Comparison of ENCODE assay signal across 7 mouse cellular contexts in genomic region chr8:109607650-109608049, GRCm38 (mm10). TPM values are rescaled to one million over a fixed set of nuclear protein-coding genes. Genes with fewer than 3 reads are reported as not detected.
A peak's percentile ranks its signal among the peaks of the same experiment; 100 is the strongest.
DNase-seq lines count a peak whose midpoint lies in the region; ATAC-seq lines count a peak whose summit lies in the region.

No protein-coding gene starts in this region.

- H3K9me3 ChIP-seq in megakaryocyte, embryonic 14.5 days: no peaks in the 10 kb centered on the region
- no peaks in the 10 kb centered on the region for H3K9me3 ChIP-seq in hindbrain, embryonic 13.5 days
- H3K9me3 ChIP-seq in midbrain, embryonic 15.5 days: no peaks in the 10 kb centered on the region

- H3K4me3 ChIP-seq in megakaryocyte, embryonic 14.5 days (replicated peaks): peak overlapping the region; percentile 97
- H3K4me3 ChIP-seq in hindbrain, embryonic 13.5 days: peak overlapping the region; percentile 57
- H3K4me3 ChIP-seq in midbrain, embryonic 15.5 days: peak overlapping the region; percentile 55

- H3K4me2 ChIP-seq in hindbrain, embryonic 13.5 days: peak overlapping the region; percentile 84
- H3K4me2 ChIP-seq in midbrain, embryonic 15.5 days: peak overlapping the region; percentile 75

- 15% methylated on average over 12 of the region's 12 CpGs for WGBS in hindbrain, embryonic 13.5 days
- WGBS in midbrain, embryonic 15.5 days: 12% methylated on average over 12 of the region's 12 CpGs

- H3K27ac ChIP-seq in hindbrain, embryonic 13.5 days: peak overlapping the region; percentile 97
- peak overlapping the region; percentile 94 for H3K27ac ChIP-seq in midbrain, embryonic 15.5 days

- peaks cover 39% of the 10 kb centered on the region for H3K36me3 ChIP-seq in megakaryocyte, embryonic 14.5 days (replicated peaks; ENCODE audit: low read length)
- H3K36me3 ChIP-seq in hindbrain, embryonic 13.5 days: peaks cover 30% of the 10 kb centered on the region
- 0 out of 2 replicates have a peak, but pooled peaks cover 7% of the 10 kb centered on the region for H3K36me3 ChIP-seq in midbrain, embryonic 15.5 days (replicated peaks)

- no peaks in the 10 kb centered on the region for H3K27me3 ChIP-seq in megakaryocyte, embryonic 14.5 days (replicated peaks)
- H3K27me3 ChIP-seq in hindbrain, embryonic 13.5 days: no peaks in the 10 kb centered on the region
- no peaks in the 10 kb centered on the region for H3K27me3 ChIP-seq in midbrain, embryonic 15.5 days (replicated peaks)

- peak overlapping the region; percentile 81 for H3K9ac ChIP-seq in hindbrain, embryonic 13.5 days
- H3K9ac ChIP-seq in midbrain, embryonic 15.5 days: peak overlapping the region; percentile 49; the same call in 1 of the 2 replicates

- H3K4me1 ChIP-seq in megakaryocyte, embryonic 14.5 days: peaks cover 56% of the 10 kb centered on the region
- peaks cover 14% of the 10 kb centered on the region for H3K4me1 ChIP-seq in hindbrain, embryonic 13.5 days (replicated peaks)
- peaks cover 15% of the 10 kb centered on the region for H3K4me1 ChIP-seq in midbrain, embryonic 15.5 days

- no peak; the same call in 1 of the 2 replicates for ATAC-seq in megakaryocyte, adult 5-6 weeks (ENCODE audit: poor library complexity, severe bottlenecking)
- no peak for ATAC-seq in hindbrain, embryonic 13.5 days (ENCODE audit: low FRiP score)
- no peak for ATAC-seq in midbrain, embryonic 15.5 days (replicated peaks)

- peak; percentile 44 for DNase-seq in cerebellum, adult 9-11 months
- DNase-seq in adipocyte (ENCODE audit: low spot score): no peak
- no peak for DNase-seq in left cerebral cortex, adult 8-10 months (ENCODE audit: low spot score in 2 of 2)

RNA-seq across cellular contexts. Expression of gene Dhodh, which starts 0.8 kb away (rescaled TPM):
- polyA plus RNA-seq in megakaryocyte, embryonic 14.5 days (2012; ENCODE audit: insufficient read depth, low replicate concordance): 26.8 and 45.7 TPM in 2 replicates
- total RNA-seq in megakaryocyte, adult 5-6 weeks (2015): 7.0 and 8.6 TPM in 2 replicates
- 5.4 and 16.1 TPM in 2 replicates for total RNA-seq in megakaryocyte, adult 5-6 weeks (2017)
- 31.5 and 33.4 TPM in 2 replicates for polyA plus RNA-seq in hindbrain, embryonic 13.5 days (2015; fragmentation: Nextera tagmentation; extraction: Ambion mirVana)
- polyA plus RNA-seq in midbrain, embryonic 15.5 days (2015; fragmentation: Nextera tagmentation; extraction: Ambion mirVana): 32.2 and 33.3 TPM in 2 replicates
- 10 to 100 TPM; 21.0 to 24.2 (median 23.3) TPM for total RNA-seq in left cerebral cortex, adult 8-10 months (2022)

RNA-seq across cellular contexts. Expression of gene Pkd1l3, which starts 6.7 kb away (rescaled TPM):
- 0.62 and 0.72 TPM in 2 replicates for polyA plus RNA-seq in megakaryocyte, embryonic 14.5 days (2012; ENCODE audit: insufficient read depth, low replicate concordance)
- 0.57 TPM in 1 of 2 replicates, not detected in the other for total RNA-seq in megakaryocyte, adult 5-6 weeks (2015)
- total RNA-seq in megakaryocyte, adult 5-6 weeks (2017): not detected in 2 replicates
- polyA plus RNA-seq in hindbrain, embryonic 13.5 days (2015; fragmentation: Nextera tagmentation; extraction: Ambion mirVana): 0.12 TPM in 2 replicates
- 0.03 and 0.27 TPM in 2 replicates for polyA plus RNA-seq in midbrain, embryonic 15.5 days (2015; fragmentation: Nextera tagmentation; extraction: Ambion mirVana)
- 1 to 10 TPM in 3 of 4 experiments, under 1 TPM in 1; 0.48 to 1.6 (median 1.3) TPM for total RNA-seq in left cerebral cortex, adult 8-10 months (2022)

RNA-seq across cellular contexts. Expression of gene Hp, which starts 28.7 kb away (rescaled TPM):
- polyA plus RNA-seq in megakaryocyte, embryonic 14.5 days (2012; ENCODE audit: insufficient read depth, low replicate concordance): 1.6 and 26.3 TPM in 2 replicates
- total RNA-seq in megakaryocyte, adult 5-6 weeks (2015): 423 and 468 TPM in 2 replicates
- total RNA-seq in megakaryocyte, adult 5-6 weeks (2017): 646 and 667 TPM in 2 replicates
- 0.29 and 0.70 TPM in 2 replicates for polyA plus RNA-seq in hindbrain, embryonic 13.5 days (2015; fragmentation: Nextera tagmentation; extraction: Ambion mirVana)
- polyA plus RNA-seq in midbrain, embryonic 15.5 days (2015; fragmentation: Nextera tagmentation; extraction: Ambion mirVana): 0.49 and 0.79 TPM in 2 replicates
- total RNA-seq in left cerebral cortex, adult 8-10 months (2022): under 1 TPM in 1 of 4 experiments, not detected in 3; 0.28 TPM

RNA-seq across cellular contexts. Expression of gene Txnl4b, which starts 42.0 kb away (rescaled TPM):
- polyA plus RNA-seq in megakaryocyte, embryonic 14.5 days (2012; ENCODE audit: insufficient read depth, low replicate concordance): 2.1 and 10.7 TPM in 2 replicates
- total RNA-seq in megakaryocyte, adult 5-6 weeks (2015): 6.2 and 7.9 TPM in 2 replicates
- 18.2 and 19.0 TPM in 2 replicates for total RNA-seq in megakaryocyte, adult 5-6 weeks (2017)
- 30.8 and 32.4 TPM in 2 replicates for polyA plus RNA-seq in hindbrain, embryonic 13.5 days (2015; fragmentation: Nextera tagmentation; extraction: Ambion mirVana)
- 27.5 and 28.1 TPM in 2 replicates for polyA plus RNA-seq in midbrain, embryonic 15.5 days (2015; fragmentation: Nextera tagmentation; extraction: Ambion mirVana)
- 10 to 100 TPM; 17.0 to 19.4 (median 18.4) TPM for total RNA-seq in left cerebral cortex, adult 8-10 months (2022)

RNA-seq across cellular contexts. Expression of gene Dhx38, which starts 42.0 kb away (rescaled TPM):
- polyA plus RNA-seq in megakaryocyte, embryonic 14.5 days (2012; ENCODE audit: insufficient read depth, low replicate concordance): 18.8 and 29.4 TPM in 2 replicates
- total RNA-seq in megakaryocyte, adult 5-6 weeks (2015): 14.6 and 19.0 TPM in 2 replicates
- 67.4 and 75.9 TPM in 2 replicates for total RNA-seq in megakaryocyte, adult 5-6 weeks (2017)
- polyA plus RNA-seq in hindbrain, embryonic 13.5 days (2015; fragmentation: Nextera tagmentation; extraction: Ambion mirVana): 17.7 and 18.4 TPM in 2 replicates
- polyA plus RNA-seq in midbrain, embryonic 15.5 days (2015; fragmentation: Nextera tagmentation; extraction: Ambion mirVana): 19.2 and 20.7 TPM in 2 replicates
- 10 to 100 TPM; 27.0 to 29.0 (median 28.0) TPM for total RNA-seq in left cerebral cortex, adult 8-10 months (2022)
